Mouse (Mus musculus) 416B (cell line): ENCODE data around the gene Slc41a2.

Experiments
- DNase-seq: peaks from one replicate; pipeline ENCODE4 v3.0.0; 2011; ENCODE audit warnings: low read depth

Slc41a2 gene

DNA sequence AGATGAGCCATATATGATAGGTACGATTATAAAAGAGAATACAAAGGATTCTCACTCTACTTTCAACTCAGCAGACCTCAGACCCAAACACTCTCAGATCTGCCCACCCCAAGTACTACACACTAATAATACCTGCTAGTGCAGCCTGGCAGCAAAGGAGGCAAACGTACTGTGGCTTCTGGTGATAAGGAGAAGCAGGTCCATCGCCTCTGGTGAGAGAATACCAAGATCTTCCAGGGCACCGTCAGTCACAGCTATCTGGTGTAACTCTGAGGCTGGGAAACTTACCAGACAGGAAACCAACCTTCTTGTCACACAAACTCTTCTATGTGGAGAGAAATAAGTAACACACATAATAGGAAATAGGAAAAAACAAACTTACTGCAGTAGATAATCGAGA is 24.6 kb downstream of the Slc41a2 start:
- DNase-seq, result peak; percentile 42

DNA sequence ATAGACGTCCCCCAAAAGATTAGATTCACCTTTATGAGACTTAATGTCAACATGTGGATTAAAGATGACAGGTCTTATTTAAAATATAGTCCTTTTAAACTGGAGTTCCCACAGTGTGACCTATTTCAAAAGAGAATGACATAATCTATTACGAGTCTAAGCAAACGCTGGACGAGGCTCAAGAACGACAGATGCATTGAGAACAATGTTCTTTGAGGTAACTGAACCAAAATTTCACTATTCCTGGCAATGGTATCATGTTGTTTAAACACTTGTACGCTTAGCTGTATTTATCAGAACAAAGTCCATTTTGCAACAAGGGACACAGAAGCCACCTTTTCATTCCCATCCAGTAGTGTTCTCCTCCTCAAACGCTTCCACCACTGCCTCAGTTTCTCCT is 27.3 kb downstream of the Slc41a2 start:
- no peak for DNase-seq

DNA sequence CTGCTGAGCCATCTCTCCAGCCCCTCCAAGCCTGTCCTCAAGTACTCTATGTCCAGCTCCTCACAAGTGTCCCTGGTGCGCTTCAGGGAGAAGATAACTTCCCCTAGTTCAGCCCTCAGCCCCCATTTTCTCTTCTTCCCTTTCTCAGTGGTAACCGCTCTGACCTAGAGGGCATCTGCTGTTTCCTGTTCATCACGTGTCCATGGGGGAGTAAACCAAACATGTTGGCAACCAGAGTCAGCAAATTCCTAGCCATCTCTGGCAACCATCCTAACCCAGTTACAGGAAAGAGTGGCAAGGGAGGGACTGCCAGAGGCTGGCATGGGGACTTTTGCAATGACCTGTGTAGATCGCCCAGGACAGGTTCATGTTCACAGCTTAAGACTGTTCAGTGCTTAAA is 36.0 kb downstream of the Slc41a2 start:
- DNase-seq, result peak; percentile 86

DNA sequence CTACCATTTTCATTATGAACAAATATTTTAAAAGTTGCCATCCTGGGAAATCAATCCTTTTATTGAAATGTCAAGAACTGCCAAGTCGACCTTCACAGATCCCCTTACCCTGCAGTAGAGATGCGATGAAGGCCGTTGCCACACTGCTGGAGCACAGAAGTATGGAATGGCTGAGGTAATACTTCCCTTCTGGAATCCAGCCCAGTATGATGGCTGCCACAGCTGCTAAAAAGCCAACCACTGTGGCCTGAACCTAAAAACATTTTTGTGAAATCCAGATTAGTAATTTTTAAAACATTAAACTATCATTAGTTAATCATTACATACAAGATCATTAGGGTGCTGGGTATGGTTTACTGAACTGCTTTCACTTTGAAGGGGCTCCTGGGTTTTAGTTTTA is 36.6 kb downstream of the Slc41a2 start:
- DNase-seq, result peak; percentile 25

DNA sequence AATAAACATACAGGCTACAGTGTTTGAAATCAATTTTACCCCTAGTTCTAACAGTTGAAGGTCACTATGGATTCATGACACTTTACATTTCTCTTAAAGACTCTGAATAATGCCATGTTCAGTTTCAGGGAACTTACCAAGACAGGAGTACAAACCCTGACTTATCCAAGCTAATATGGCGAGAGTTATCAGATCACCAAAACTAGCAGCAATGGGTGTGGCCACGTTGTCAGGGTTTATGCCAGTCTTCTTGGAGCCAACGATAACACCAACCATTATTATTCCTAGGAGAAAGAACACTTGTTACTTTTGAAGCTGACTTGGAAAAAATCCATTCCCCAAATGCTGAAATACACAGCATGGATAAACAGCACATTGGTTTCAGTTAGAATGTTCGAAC is 40.7 kb downstream of the Slc41a2 start:
- no peak for DNase-seq

DNA sequence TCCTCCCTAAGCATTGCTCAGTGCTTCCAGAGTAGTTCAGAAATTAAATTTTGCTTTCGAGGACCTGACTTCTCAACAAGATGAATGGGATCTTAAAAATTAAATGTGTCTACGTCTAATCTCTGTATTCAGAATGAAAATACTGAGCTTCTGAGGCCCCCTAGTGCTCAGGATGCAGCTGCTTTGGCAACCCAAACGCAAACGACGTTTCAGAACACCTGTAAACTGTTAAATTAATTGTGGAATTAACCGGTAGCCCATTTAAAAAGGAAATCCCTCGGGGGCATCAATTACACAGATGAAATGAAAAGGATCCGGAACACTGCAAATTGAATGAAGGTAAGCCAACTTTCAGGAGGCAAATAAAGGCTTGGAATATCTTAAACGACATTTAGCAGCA is 42.9 kb downstream of the Slc41a2 start:
- peak; percentile 16 for DNase-seq

DNA sequence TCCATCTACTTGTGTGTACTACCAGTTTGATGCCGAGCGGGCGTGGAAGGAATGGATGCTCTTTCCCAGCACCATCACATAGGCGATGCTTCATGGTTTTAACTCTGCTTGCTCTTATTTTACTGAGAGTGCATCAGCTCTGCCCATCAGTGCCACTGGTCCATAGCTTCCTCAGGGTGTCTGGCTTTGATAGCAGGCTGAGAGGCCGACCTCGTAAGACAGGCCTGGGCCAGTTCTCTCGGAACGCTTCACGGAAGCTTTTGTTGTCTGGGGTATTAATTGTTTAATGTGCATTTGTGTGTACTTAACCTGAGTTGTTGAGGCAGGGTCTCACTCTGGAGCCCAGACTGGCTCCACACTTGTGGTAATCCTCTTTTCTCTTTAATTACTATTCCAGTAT is 44.3 kb downstream of the Slc41a2 start:
- no peak for DNase-seq

DNA sequence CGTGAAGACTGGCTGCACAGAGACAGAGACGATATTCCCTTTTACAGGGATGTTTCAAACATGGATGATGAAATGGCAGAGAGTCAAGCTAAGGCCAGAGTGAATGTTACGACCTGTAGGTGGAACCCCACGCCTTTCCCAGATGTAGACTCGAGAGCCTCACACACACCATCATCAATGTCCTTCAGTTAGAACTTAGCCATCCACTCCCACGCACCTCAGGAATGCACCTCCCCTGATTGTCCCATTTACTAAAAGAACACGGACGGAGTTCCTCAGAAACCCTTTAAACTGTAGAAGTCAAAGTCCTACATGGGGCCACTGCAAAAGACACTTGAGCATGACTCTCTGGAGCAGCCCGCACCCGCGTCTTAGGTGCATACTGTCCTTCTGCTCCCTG is 46.0 kb downstream of the Slc41a2 start:
- no peak for DNase-seq

DNA sequence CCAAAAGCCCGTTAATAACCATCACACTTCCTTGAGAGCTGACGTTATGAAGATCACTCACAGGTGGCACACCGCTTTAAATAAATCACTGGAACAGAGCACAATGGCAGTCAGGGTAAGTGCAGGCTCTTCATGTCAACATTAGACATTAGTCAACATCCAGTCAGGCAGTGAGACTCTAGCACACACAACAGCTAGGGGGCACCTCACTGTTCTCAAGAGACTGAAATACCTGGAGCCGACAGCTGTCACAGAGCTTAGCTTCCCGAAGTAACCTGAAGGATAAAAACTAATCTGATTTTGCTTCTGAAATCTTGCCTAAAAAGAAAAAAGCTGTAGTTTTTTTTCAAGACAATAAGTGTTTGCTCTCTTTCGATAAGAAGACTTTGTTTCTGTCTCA is 49.9 kb downstream of the Slc41a2 start:
- DNase-seq, result no peak

DNA sequence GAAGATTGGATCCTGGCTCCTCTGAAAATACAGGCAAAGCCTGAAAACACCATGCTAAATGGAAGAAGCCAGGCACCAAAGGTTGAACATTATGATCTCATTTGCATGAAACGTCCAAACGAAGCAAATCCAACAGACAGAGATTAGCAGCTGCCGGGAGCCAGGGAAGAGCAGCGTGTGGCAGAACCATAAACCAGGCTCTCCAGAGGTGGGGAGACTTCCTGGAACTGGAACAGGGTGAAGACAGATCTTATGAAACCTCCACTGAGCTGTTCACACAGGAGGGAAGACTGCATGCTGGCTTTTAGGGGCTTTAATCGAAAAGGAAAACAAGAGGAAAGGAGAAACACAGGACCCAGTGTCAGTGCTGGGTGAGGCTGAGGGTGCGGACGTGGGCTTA is 51.3 kb downstream of the Slc41a2 start:
- DNase-seq, result no peak

DNA sequence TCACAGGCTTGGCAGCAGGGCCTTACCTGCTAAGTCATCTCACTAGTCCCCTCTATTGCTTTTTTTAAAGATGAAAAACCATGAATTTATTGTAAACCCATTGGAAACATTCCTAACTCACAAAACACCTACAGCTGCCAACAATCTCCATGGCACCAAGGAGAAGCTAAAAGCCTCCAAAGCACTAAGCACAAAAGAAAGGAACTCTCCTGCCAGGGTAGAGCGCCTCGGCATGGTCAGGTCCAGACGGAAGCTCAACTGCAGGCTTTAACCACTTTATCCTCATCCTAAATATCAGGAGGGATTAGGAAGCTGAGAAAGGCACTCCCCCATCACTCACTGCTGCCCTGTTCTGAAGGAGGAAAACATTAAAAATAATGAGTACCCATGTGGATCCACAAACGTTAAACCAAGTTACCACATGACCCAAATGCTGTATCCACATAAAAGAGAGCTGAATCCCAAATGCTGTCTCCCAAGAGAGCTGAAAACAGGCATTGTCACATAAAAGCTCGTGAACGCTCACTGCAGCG is 51.9 kb downstream of the Slc41a2 start:
- DNase-seq, result no peak

DNA sequence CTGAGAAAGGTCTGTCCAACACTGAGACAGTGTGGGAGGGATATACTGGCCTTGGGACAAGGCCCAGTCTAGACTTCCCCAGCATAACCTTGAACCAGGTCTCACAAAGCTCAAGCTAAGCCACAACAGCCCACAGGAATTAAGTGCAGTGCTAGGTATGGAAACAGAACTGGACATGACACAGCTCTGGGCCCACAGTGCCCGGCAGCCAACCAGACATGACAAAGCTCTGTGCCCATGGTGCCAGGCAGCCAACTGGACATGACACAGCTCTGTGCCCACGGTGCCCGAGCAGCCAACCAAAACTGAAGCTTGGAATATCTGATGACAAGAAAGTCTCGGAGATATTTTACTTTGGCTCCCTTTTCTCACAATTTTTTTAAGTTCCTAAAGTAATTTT is 52.8 kb downstream of the Slc41a2 start:
- no peak for DNase-seq

DNA sequence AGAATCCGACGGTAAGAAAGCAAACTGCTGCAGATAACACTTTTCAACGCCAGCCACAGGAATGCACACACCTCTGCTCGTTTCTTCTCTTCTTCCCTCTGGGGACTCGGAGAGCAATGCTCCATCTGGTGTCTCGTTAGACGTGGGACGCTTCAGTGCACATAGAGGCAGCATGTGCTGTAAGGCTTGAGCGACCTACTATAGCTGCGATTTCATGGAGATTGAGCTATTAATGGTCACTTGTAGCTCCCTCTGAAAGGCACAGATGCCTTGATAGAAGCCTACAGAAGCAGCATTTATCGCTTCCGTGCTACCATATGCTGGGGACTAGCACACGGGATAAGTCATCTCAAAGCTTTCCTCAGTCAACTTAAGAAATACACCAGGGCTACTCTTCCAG is 71.0 kb downstream of the Slc41a2 start:
- no peak for DNase-seq

DNA sequence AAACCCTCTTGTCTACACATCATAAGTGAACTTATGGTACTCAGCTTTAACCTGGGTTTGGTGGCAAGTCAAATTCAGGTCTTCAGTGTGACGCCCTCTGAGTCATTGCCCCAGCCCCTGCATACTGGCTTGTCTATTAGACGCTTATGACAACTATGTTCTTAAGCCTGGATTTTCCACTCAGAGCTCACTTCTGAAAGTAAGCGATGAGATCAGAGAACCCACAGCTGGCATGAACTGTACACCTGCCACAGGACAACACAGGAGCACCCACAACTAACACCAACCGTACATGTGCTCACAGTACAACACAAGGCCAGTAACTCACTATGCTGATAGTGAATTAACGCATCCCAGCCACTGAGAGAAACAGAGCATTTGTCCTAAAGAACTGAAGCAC is 71.4 kb downstream of the Slc41a2 start:
- no peak for DNase-seq

DNA sequence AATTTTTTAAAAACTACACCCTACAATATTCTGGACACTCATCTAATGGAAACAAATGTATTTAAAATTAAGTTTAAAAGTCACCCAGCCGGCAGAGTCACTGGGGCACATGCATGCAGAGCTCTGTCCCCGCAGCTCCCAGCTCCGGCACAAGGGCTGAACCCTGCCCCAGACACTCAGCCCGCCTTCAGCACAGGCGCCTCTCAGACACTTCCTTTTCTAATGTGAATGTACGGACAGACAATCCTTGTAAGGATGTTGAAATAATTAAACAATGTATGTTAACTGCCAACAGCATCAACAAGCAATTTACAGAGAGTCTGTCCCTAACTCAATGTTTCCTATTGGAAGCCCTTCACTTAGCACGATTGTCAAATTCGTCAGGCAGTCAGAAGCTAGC is 73.0 kb downstream of the Slc41a2 start:
- no peak for DNase-seq

DNA sequence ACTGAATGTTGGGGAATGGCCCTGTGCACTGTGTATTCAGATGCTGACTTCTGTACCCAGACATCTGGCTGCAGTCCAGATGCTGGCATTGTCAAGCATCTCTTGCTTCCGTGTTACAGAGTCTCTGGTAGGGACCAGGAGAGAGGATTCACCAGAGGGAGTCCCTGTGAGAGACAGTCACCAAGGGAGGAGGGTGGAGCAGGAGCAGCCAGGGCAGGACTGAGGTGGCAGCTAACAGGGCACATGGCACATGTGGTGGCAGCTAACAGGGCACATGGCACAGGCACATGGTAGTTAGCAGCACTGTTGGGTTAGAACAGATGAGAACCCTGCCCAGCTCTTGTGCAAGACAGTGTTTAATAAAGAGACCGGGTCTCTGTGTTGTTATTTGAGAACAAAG is 73.6 kb downstream of the Slc41a2 start:
- no peak for DNase-seq

DNA sequence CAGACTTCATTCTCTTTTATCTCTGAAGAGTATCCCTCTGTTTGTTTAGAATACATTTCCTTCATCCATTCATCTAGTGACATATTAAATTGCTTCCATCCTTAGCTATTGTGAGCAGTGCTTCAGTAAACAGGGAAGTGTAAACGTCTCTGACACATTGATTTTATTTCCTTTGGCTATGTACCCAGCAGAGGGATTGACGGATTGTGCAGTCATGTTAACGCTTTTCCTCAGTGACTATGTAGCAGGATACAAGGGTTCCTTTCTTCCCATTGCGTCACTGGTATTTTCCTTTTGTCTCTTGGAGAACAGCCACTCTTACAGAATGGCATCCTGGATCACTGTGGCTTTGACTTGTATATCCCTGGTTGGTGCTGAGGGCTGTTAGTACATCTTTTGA is 76.4 kb downstream of the Slc41a2 start:
- DNase-seq, result no peak

DNA sequence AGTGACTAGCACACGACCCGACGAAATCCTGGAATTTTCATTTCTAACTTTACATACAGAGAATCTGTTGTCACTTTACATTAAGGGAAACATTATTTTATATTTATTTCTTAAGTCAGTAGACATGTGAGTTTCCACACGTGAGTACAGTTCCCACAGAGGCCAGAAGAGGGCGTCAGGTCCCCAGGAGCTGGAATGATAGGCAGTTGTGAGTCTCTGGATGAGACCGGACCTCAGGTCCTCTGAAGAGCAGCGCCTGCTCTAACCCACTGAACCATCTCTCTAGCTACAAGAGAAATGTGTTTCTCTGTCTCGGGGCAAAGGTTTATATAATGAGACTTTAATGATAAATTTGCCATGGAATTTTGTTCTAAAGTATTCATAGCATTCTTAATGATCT is 86.3 kb downstream of the Slc41a2 start:
- DNase-seq, result peak; percentile 59

DNA sequence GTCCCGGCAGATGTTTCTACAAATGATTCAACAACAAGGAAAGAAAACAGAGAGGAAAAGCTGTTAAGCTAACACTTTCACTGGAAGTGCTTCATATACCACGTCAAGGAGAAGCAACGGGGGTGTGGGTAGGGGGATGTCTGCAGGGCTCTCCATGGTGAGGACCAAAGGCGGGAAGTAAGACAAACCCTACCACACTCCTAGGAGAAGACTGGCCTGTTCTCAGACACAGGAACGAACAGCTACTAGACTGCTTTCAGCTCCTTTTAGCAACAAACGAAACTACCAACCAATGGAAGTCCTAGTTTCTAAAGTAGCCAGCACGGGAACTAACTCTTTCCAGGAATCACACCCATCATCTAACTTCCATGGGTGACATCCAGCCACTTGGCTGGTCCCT is 89.6 kb downstream of the Slc41a2 start:
- DNase-seq, result no peak

DNA sequence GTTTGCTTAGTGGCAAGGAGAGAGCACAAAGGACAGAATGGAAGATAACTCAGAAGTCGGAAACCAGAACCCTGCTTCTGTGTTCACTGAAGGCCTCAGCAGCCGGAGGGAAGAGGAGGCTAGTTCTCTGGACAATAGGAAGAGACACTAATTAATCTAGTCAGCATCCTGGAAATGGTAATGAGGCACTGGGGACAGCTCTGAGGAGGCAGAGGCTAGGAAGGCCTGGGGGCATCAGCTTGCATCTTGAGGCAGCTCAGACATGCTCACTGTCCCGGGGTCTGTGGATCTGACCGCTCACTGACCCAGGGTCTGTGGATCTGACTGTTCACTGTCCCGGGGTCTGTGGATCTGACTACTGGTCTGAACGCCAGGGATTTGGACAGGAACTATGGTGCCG is 92.0 kb downstream of the Slc41a2 start:
- DNase-seq, result no peak

DNA sequence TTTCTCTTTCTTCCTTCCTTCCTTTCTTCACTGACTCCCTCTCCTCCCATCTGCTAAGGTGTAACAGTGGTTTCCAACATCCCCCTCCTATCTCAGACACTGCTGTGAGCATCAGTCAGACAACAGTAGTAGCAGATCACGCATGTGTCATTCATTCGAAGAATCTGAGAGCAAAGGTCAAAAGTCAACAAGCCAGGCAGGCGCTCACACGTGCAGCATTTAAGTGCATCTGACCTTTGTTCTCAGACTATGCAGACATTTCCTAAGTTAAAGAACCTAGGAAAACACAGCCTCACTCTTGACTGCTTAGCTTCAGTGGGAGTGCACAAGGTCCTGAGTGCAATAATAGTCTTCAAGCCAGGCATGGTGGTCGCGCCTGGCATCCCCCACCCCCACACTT is 93.6 kb downstream of the Slc41a2 start:
- DNase-seq, result no peak

DNA sequence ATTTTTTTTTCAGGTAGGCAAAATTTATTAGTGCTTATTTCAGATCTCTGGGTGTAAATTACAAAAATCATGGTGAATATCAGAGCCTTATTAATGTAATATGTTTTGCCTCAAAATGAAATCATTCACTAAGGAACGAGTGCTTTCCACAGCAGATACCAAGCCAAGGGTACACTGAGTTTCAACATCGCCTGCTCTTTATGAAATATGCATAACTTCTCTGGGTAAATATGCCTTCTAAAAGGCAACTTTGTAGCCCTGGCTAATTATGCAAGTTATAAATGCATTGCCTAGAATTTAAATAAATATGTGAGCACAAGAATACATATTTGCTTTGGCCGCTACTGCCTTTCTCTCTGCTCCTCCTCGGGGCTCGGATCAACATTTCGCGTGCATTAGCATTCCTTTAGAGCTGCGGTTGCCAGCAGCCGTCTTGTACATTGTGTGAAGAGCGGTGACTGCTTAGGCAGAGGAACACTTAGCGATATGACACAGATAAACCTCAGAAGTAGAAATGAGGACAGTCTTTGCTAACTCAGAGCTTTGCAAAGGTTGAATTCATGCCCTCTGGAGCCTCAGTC is 95.5 kb downstream of the Slc41a2 start:
- no peak for DNase-seq

DNA sequence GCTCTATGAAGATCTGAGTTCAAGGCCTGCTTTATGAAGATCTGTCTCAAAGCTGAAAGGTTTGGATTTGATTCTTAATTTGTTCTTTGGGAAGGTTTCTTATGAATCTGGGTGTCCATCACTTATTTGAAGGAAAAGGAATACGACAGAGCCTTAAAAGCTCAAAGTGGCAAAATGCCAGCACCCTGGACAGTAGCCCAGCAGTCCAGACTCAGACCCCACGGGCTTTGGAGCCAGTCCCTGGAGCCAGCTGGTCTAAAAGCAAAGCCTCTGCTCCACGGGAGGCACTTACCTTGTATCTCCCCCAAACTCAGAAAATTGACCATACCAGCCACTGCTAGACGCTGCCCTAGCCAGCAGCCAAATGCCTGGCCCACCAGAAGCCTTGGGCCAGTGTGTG is 103.3 kb downstream of the Slc41a2 start:
- no peak for DNase-seq

DNA sequence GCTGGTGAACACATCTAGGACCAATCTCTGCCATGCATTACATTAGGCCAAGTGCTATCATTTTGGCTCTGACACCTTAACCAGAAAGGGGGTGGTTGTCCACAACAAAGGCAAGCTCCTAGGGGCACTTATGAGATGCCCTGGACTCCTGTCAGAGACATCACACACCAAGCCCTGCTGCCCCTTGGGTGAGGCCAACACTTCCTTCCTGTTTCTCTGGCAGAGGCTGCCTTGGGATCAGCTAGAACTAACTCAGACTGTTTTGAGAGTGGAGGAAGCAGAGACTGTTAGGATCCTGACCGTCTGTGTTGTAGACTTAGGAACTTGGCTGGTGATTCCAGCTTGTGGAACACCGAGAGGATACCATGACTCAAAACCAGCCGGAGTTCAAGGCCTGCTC is 103.7 kb downstream of the Slc41a2 start:
- DNase-seq, result no peak

DNA sequence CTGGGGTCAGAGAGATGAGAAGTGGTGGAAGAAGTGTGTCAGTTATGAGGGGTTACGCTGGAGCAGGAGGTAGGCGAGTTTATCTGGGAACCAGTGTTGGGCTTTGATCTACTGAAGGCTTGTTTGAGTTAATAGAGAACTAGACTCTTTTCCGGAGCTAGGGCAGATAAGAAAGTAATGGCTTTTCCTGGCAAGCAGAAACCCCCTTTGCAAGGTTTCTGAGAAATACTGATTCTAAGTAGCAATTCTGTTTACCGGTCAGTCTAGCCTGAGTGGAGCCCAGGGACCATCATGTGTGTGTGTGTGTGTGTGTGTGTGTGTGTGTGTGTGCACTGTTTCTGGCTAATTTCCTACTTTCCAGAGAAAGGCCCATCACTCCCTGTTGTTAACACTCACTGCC is 109.1 kb downstream of the Slc41a2 start:
- DNase-seq, result no peak
